Mouse (Mus musculus) liver, embryonic 11.5 days (tissue): Measurements from ENCODE around the gene Grb2. TPM values are rescaled to one million over a fixed set of nuclear protein-coding genes. Genes with fewer than 3 reads are reported as not detected.
"Not testable (repeated sequence)": the region's sequence is repeated elsewhere in the genome, so short reads cannot be mapped to it uniquely, and the experiment has no call there.

Experiments used
- ATAC-seq: fragments of 200-750 bp; cut with Nextera tagmentation; replicated peaks from 2 replicates; pipeline ENCODE4 v1.8.0; 2017; ENCODE audit warnings: moderate number of reproducible peaks, mild to moderate bottlenecking, moderate TSS enrichment, moderate library complexity; ENCODE audit not compliant: low FRiP score
- DNase-seq: peaks from one replicate; pipeline ENCODE4 v3.0.0-alpha.2; 2017; ENCODE audit warnings: low spot score
- H3K27ac ChIP-seq: fragments of 300-500 bp; sonication (generic); 2 replicates; pipeline ENCODE4 v1.5.1; 2014; ENCODE audit warnings: mild to moderate bottlenecking, low read depth, low read length, control low read depth
- H3K27me3 ChIP-seq: fragments of 300-500 bp; sonication (generic); replicated peaks from 2 replicates; pipeline ENCODE4 v1.6.1; 2014; ENCODE audit warnings: low read length, mixed read lengths; ENCODE audit not compliant: control insufficient read depth, insufficient read depth
- H3K36me3 ChIP-seq: fragments of 300-500 bp; sonication (generic); 2 replicates; pipeline ENCODE4 v1.6.1; 2014; ENCODE audit warnings: mild to moderate bottlenecking, low read length, moderate library complexity, mixed read lengths; ENCODE audit not compliant: control insufficient read depth, insufficient read depth
- H3K4me1 ChIP-seq: fragments of 300-500 bp; sonication (generic); replicated peaks from 2 replicates; pipeline ENCODE4 v1.6.1; 2014; ENCODE audit warnings: low read length, mixed read lengths; ENCODE audit not compliant: control insufficient read depth, insufficient read depth
- H3K4me2 ChIP-seq: fragments of 300-500 bp; sonication (generic); 2 replicates; pipeline ENCODE4 v1.6.1; 2014; ENCODE audit warnings: mild to moderate bottlenecking, control low read depth, moderate library complexity
- H3K4me3 ChIP-seq: fragments of 300-500 bp; sonication (generic); 2 replicates; pipeline ENCODE4 v1.5.1; 2014; ENCODE audit warnings: low read depth, low read length, control low read depth
- H3K9ac ChIP-seq: fragments of 300-500 bp; sonication (generic); 2 replicates; pipeline ENCODE4 v1.6.1; 2014; ENCODE audit warnings: low read depth, low read length, control low read depth
- H3K9me3 ChIP-seq: fragments of 300-500 bp; sonication (generic); 2 replicates; pipeline ENCODE4 v1.6.1; 2016; ENCODE audit warnings: low read length, inconsistent platforms, mixed read lengths; ENCODE audit not compliant: control insufficient read depth
- WGBS: fragments of 180-500 bp; shearing (Covaris S2); extraction: QIAGEN DNeasy Blood & Tissue Kit; methylation state at CpG from one replicate; pipeline ENCODE4 v1.1.7; 2014; 5-methylcytosine and 5-hydroxymethylcytosine counted together
- polyA plus RNA-seq: library from polyadenylated mRNA; unstranded; fragments of >200 nt; fragmentation: Nextera tagmentation; extraction: Ambion mirVana; gene quantifications from 2 replicates; pipeline ENCODE4 v1.2.1, GENCODE M21; 2014

Gene Grb2
- polyA plus RNA-seq, 1 experiment from 2014 or later: 52.8 TPM

DNA sequence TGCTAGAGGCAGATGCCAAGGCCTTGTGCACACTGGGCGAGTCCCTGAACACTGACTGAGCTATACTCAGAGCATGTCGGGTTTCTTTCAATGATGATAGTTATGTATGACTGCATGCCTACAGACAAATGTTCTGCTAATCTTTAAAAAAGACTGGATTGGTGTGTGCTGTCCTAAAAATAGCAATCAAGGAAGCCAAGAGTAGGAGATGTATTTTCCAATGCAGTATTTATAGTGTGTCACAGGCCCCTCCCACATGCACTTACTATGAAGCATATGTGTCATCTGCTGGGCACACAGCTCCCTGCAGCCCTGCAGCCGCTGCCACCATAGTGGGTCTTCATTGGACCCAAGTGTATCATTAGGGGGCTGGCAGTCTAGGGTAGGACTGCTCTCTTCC lies 55.2 kb downstream of the Grb2 start:
- H3K4me1 ChIP-seq: no peaks in the 10 kb centered on the region
- no peak overlapping the region for H3K4me3 ChIP-seq
- ATAC-seq (no peak), DNase-seq (no peak)
- no peaks in the 10 kb centered on the region for H3K9me3 ChIP-seq
- H3K4me2 ChIP-seq: no peak overlapping the region
- 77% methylated on average over 3 of the region's 3 CpGs for WGBS
- H3K36me3 ChIP-seq: peaks cover 3% of the 10 kb centered on the region; the same call in 1 of the 2 replicates
- H3K9ac ChIP-seq: no peak overlapping the region
- H3K27ac ChIP-seq: no peak overlapping the region
- H3K27me3 ChIP-seq: no peaks in the 10 kb centered on the region

DNA sequence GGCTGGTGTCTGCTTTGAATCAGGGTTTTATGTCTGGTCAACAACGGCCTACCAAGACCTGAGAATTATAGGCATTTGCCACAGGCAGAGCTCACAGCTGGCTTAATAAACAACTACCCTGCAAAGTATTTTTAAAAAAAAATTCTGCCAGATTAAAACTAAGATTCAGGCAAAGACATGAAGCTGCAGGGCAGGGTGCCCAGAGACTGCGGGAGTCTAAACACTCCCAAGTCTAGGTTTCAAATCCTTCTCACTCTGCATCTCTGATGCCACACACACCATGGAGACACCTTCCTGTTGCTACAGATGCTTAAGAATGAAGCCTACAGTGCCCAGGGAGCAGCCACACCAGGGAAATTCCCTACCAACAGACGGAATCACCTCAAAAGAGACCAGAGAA lies 56.7 kb downstream of the Grb2 start:
- no peaks in the 10 kb centered on the region for H3K9me3 ChIP-seq
- peaks cover 4% of the 10 kb centered on the region; the same call in 1 of the 2 replicates for H3K36me3 ChIP-seq
- H3K4me1 ChIP-seq: no peaks in the 10 kb centered on the region
- ATAC-seq: no peak
- no peak overlapping the region for H3K9ac ChIP-seq
- no peak for DNase-seq
- H3K27me3 ChIP-seq: no peaks in the 10 kb centered on the region
- H3K4me3 ChIP-seq: no peak overlapping the region
- no peak overlapping the region for H3K4me2 ChIP-seq
- no peak overlapping the region for H3K27ac ChIP-seq
- 92% methylated on average over 3 of the region's 3 CpGs for WGBS

DNA sequence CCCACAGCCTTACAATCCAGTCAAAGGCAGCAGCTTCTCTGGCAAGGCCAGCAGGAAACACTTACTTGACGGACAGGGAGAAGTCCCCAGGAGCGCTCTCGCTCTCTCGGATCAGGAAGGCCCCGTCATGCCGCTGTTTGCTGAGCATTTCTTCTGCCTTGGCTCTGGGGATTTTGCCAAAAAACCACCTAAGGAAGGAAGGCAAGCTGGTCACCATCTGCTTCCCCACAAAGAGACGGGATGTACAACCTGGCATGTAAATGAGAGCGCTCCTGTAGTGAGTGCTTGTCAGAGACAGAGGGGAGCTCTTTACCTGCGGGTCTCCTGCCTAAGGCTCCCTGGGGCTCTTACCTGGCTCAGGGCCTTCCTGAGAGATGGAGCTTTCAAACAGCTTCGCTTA lies 58.7 kb downstream of the Grb2 start:
- 79% methylated on average over 10 of the region's 10 CpGs for WGBS
- Histone ChIP-seq H3K27me3 (no peaks in the 10 kb centered on the region), H3K36me3 (peaks cover 11% of the 10 kb centered on the region), H3K4me2 (no peak overlapping the region), H3K4me1 (no peaks in the 10 kb centered on the region), H3K4me3 (no peak overlapping the region), H3K9me3 (no peaks in the 10 kb centered on the region), H3K27ac (no peak overlapping the region), H3K9ac (no peak overlapping the region)
- DNase-seq: no peak
- ATAC-seq: no peak

DNA sequence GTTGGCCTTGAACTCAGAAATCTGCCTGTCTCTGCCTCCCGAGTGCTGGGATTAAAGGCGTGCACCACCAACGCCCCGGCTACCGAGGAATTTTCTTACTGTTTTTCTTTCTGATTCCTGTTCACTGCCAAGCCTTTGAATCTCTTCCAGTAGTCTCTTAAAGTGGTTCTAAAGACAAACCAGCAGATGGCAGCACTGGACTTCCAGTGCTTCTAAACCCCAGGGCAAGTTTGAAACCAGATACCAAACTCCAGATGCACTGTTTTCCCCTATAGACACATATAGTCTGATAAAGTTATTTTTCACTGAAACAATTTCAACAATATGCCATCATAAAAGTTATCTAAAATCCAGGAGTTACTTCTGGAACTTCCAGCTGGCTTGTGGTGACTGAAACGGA lies 60.9 kb downstream of the Grb2 start:
- no peak for DNase-seq
- WGBS: 74% methylated on average over 6 of the region's 6 CpGs
- Histone ChIP-seq H3K4me1 (no peaks in the 10 kb centered on the region), H3K4me2 (no peak overlapping the region), H3K36me3 (peaks cover 11% of the 10 kb centered on the region), H3K27me3 (no peaks in the 10 kb centered on the region), H3K4me3 (no peak overlapping the region), H3K9ac (no peak overlapping the region), H3K27ac (no peak overlapping the region), H3K9me3 (no peaks in the 10 kb centered on the region)
- no peak for ATAC-seq

DNA sequence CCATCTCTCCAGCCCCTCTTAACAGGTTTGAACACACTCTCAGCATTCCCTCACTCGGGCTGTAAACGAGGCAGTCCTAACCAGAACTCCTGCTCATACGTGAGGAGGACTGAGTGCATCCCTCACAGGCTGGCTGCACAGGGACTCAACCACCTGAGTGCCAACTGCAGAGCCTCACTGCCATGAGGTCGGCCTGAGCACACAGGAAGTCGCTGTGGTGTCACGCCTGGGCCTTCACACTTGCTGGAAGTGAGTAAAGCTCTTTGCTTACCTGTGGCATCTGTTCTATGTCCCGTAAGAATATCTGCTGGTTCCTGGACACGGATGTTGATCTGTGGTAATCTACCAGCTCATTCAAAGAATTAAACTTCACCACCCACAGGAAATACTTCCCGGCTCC lies 62.0 kb downstream of the Grb2 start:
- Histone ChIP-seq H3K9ac (no peak overlapping the region), H3K4me1 (no peaks in the 10 kb centered on the region), H3K9me3 (no peaks in the 10 kb centered on the region), H3K27me3 (no peaks in the 10 kb centered on the region), H3K36me3 (peaks cover 11% of the 10 kb centered on the region), H3K4me3 (no peak overlapping the region), H3K27ac (no peak overlapping the region), H3K4me2 (no peak overlapping the region)
- ATAC-seq: no peak
- DNase-seq: no peak
- WGBS: 92% methylated on average over 9 of the region's 9 CpGs

DNA sequence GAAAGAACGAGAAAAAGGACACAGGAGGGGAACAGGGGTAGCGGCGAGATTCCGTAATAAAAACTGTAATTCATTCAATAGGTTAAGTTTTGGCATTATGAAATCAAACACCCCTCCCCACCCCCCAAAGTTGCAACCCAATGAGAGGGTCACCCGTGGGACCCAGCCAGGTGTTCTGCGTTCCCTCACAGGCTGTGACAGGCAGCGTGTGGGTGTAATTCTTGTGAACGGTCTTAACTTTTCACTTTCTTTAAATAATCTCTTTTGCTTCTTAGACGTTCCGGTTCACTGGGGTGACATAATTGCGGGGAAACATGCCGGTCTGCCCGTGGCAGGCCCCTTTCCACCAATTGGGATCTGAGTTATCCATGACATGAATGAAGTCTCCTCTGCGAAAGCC lies 62.9 kb downstream of the Grb2 start:
- H3K4me3 ChIP-seq, DNase-seq, H3K9ac ChIP-seq, H3K27ac ChIP-seq, H3K9me3 ChIP-seq, H3K27me3 ChIP-seq, H3K4me2 ChIP-seq, ATAC-seq, H3K4me1 ChIP-seq: not testable (repeated sequence)
- peaks cover 11% of the 10 kb centered on the region for H3K36me3 ChIP-seq
- WGBS: 92% methylated on average over 14 of the region's 14 CpGs

DNA sequence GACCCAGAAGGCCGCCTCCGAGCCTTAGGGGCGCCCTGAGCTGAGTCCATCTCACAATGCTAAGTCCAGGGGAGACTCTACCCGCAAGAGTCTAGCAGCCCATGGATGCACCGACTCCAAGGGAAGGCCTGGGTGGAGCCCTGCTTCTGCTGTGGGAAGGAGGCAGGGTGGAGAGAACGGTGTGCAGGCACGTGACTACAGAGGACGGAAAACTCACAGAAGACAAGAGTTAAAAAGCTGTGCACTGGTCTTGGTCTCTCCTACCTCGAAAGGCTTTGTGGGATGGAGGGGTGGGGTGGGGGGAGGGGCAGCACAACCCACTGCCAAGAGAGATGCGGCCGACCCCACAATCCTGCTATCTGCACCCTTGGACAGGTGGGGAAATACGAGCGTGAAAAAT lies 64.1 kb downstream of the Grb2 start:
- DNase-seq (no peak), ATAC-seq (no peak)
- Histone ChIP-seq H3K9ac (no peak overlapping the region), H3K9me3 (no peaks in the 10 kb centered on the region), H3K27me3 (no peaks in the 10 kb centered on the region), H3K4me2 (no peak overlapping the region), H3K27ac (no peak overlapping the region), H3K4me3 (no peak overlapping the region), H3K36me3 (peaks cover 8% of the 10 kb centered on the region), H3K4me1 (0 out of 2 replicates have a peak, but pooled peaks cover 5% of the 10 kb centered on the region)
- 86% methylated on average over 13 of the region's 13 CpGs for WGBS

DNA sequence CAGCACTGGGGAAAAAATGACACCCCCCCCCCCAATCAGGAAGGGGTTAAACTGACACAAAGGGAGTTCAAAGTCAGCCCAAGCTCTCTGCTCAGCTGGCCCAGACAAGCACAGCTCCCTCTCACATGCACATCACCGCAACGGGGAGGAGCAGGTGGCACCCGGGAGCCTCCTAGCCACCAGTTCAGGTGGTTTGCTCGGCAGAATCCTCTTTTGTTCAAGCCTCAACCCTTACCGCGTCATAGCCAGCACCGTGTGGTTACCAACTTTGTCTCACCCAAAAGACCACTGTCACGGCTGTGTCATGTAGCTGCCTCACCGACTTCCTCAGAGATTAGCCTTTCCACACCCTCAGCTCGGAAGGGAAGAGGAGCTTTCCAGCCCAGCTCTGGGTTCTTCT lies 65.1 kb downstream of the Grb2 start:
- Histone ChIP-seq H3K4me1 (0 out of 2 replicates have a peak, but pooled peaks cover 6% of the 10 kb centered on the region), H3K27ac (no peak overlapping the region), H3K9me3 (no peaks in the 10 kb centered on the region), H3K9ac (no peak overlapping the region), H3K4me3 (no peak overlapping the region), H3K27me3 (no peaks in the 10 kb centered on the region), H3K4me2 (no peak overlapping the region), H3K36me3 (peaks cover 8% of the 10 kb centered on the region)
- no peak for DNase-seq
- ATAC-seq: no peak
- 51% methylated on average over 10 of the region's 10 CpGs for WGBS

DNA sequence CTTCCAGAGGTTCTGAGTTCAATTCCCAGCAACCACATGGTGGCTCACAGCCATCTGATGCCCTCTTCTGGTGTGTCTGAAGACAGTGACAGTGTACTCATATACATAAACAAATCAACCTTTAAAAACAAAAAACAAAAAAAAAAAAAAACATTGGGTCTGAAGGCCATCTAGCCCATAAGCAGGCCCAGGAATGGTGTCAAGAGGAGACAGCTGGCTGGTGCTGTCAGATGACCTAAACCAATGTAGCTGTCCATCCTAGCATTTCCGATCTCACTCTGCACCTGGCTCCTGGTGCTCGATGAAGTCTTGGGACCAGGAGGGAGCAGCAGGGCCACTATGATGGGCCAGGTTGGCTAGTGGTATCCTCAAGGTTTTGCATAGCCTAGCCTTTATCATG lies 65.7 kb downstream of the Grb2 start:
- ATAC-seq: no peak
- no peak overlapping the region for H3K4me3 ChIP-seq

More for the DNA sequence above, 65.7 kb downstream of the Grb2 start:
- Histone ChIP-seq H3K27ac (no peak overlapping the region), H3K9ac (no peak overlapping the region), H3K4me2 (no peak overlapping the region), H3K27me3 (no peaks in the 10 kb centered on the region), H3K36me3 (peaks cover 8% of the 10 kb centered on the region), H3K9me3 (no peaks in the 10 kb centered on the region), H3K4me1 (0 out of 2 replicates have a peak, but pooled peaks cover 6% of the 10 kb centered on the region)
- DNase-seq: no peak
- WGBS: 98% methylated on average over 2 of the region's 2 CpGs
